Mouse (Mus musculus): Measurements from ENCODE around the gene Eps15.
A peak's percentile ranks its signal among the peaks of the same experiment; 100 is the strongest.

Gene Eps15

DNA sequence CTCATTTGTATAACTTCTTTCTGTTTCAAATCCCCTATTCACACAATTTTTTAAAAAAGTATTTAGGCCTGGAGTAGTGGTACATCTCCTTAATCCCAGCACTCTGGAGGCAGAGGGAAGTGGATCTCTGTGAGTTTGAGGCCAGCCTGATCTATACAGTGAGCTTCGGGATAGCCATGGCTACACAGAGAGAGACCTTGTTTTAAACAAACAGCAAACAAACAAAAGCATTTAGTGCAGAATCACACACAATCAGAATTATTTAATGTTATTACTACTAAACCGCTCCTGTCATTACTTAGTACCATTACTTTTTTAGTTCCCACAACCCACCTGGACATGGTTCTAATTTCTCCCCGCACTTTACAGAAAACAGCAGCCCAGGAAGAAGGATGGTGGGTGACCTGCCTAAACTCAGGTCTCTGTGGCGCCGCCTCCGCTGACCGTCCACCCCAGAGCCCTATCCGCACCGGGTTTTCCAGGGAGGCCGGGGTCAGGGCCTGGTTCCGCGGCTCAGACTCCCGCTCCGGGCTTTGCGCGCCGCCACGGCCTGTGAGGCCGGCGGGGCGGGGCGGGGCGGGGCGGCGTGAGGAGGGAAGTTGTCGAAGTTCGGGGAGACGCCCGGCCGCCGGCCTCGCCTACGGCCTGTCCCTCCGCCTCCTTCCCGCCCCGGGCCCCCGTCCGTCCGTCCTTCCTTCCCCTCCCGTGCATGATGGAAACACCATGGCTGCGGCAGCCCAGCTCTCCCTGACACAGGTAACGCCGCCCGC, at the start of gene Eps15:
Eps15 (plus strand) TSS at position 580 of the 770 bp plus-strand sequence.
- DNase-seq (ENCODE audit: low spot score), result peak; percentile 59

- DNase-seq (ENCODE audit: low spot score), result no peak
Measured at GRCm38 (mm10) chr4:109234185-109234584, 45.9 kb upstream of the Eps15 start, which contains the start of gene Calr4. Gene Calr4, plus strand, starts transcription at chr4:109234485.

DNA sequence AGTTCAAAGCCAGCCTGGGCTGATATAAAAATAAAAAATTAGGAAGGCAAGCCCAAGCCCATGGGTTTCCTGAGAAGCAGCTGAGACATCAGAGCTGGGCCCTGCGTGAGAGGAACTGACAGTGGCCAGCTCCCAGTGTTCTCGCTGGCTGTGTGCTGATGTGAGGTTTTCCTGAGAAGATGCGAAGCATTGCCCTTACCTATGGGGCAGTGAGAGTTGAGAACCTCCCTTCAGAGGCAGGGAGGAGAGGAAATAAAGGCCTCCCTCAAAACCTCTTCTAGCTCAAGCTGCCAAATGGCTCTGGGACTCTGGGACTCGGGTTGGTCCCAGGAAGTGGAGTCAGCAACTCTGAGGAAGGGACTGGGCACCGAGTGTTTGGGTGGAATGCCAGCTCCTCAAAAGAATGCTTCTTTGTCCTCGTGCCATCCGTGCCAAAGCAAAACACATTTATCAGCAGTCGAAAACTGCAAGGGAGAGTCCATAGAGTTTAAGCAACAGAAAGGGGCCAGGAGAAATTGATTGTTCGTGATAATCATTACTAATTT, 45.2 kb upstream of the Eps15 start:
- no peak for DNase-seq (ENCODE audit: low spot score)

DNA sequence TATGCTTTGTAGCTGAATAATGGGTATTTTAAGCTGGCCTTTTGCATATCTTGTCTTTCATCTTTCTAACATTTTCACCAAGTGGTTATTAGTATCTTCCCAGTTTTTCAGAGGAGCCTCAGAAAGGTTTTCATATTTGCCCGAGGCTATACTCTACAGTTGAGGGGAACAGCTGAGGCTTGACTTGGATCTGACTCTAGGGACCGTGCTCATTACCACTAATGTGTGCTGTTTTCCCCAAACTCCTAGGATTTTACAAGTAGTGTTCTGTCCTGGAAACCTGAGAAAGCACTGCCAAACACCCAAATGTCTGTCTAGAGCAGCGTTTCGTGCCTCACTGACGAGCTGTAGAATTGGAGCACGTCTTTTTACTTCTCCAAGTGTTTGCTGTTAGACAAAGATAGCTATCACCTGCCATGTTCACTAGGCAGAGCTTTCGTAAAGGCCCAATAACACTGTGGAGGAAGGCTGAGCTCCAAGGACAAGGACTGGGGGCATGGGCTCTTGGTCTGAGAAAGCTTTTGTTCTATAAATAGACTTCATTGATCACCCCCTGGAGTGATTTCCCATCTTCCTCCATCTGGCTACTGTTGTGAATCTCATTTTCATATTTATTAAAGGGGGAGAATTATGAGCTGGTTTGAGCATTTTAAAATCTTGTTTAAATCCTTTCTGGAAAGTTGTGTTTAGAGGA, 43.7 kb upstream of the Eps15 start:
- no peak for DNase-seq (ENCODE audit: low spot score)

DNA sequence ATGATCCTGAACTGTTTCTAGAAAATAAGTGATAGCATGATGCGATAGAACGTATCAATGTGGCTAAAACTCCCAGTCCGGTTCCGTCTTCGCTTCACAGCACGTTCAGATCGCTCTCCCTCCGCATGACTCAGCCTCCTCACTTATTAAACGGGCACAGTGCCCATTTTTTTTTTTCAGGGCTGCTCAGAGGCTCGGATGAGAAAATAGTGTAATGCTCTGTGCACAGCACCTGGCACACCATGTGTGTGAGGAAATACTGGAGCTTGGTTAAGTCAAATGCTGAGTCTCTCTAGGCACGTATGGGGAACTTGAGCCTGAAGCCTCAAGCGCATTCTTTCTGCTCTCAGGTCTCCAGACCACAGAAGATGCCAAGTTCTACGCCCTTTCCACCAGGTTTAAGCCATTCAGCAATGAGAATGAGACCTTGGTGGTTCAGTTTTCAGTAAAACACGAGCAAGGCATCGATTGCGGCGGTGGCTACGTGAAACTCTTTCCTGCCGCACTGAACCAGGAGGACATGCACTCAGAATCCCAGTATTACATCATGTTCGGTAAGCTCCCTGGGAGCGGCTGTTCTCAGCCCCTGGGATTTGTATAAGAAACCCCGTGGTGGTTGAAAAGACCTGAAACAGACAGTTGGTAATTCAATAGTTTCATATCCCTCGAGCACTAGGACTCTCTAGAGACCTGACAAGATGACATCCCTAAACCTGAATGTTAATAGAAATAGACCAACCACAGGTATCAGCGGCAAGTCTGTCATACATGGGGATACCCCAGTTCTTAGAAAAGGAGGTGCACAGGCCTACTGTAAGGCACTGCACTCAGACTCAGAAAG, 41.4 kb upstream of the Eps15 start:
- peak; percentile 39 for DNase-seq (ENCODE audit: low spot score)

- no peak for DNase-seq (ENCODE audit: low spot score)
Measured at GRCm38 (mm10) chr4:109241221-109241620, 38.8 kb upstream of the Eps15 start.

DNA sequence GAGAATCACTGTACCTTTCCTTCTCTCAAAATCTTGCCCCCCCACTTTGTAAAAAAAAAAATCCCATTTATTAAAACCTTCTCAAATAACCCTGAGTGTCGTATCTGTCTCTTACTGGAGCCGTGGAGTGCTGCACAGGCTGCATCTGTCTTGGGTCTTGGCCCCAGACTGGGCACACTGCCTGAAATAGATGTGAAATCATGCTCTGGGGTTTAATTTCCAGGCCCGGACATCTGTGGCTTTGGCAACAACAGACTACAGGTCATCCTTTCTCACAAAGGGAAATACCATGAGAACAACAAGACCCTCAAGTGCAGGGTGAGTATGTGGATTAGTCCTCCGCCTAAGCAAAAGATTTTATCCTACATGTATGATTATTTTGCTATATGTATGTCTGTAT, 38.1 kb upstream of the Eps15 start:
- no peak for DNase-seq (ENCODE audit: low spot score)

- DNase-seq (ENCODE audit: low spot score), result no peak
Measured at GRCm38 (mm10) chr4:109244506-109244905, 35.6 kb upstream of the Eps15 start.

DNA sequence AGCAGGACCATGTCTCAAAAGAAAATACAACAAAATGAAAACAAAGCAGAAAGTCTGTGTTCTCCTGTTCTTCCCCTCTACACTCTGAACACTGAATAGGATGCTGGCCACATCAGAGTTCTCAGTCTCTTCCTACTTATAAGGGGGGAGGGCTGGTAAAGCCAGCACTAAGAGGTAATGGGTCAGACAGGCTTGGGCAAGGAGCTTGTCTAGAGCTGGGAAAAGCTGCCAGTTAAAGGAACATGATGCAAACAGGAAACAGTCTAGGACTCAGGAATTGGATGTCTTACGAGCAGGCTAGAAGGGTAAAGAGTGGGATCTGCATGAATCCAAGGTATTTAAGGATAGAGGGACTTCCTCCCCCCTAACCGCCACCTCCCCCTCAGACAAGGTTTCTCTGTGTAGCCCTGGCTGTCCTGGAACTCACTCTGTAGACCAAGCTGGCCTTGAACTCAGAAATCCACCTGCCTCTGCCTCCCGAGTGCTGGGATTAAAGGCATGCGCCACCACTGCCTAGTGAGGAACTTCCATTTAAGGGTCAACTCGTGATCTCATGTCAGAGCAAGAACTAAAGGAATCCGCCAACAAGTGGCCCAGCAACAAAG, 35.0 kb upstream of the Eps15 start:
- DNase-seq (ENCODE audit: low spot score), result no peak

DNA sequence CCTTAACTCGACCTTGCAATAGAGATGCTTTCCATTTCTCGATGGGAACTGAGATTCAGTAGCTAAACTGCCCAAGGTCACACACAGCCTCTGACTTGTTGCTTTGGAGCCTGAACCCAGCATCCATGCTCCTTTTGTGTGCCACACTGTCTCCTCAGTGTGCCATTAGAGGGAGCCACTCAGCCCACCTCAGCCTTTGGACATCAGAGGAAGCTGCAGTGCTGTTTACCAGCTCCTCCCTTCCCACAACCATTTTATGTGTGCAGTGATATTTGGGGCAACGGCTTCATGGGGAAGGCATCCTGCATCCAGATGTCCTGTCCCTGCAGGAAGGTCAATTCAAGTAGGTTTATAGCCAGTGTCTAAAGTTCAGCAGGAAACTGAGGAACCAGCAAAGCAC, 28.5 kb upstream of the Eps15 start:
- no peak for DNase-seq (ENCODE audit: low spot score)

- DNase-seq (ENCODE audit: low spot score), result no peak
Measured at GRCm38 (mm10) chr4:109252199-109252598, 27.9 kb upstream of the Eps15 start.

- no peak for DNase-seq (ENCODE audit: low spot score)
Measured at GRCm38 (mm10) chr4:109253664-109254151, 26.4 kb upstream of the Eps15 start.

DNA sequence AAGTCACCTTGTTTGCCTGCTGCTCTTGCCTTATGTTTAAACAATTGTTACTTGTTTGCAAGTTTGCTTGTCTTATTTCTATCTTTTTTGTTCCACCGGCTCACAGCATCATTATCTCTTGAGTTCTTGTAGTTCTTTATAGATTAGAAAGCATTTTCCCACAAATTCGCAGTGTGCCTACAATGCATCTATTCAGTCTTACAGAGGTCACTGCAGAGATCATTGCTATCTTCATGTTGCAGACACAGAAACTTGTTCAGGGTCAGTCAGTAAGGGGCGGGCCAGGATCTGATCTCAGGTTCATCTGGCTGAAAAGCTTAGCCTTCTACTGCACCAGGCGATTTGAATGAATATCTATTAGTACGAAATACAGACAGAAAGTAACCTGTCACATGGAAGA, 25.6 kb upstream of the Eps15 start:
- DNase-seq (ENCODE audit: low spot score), result no peak

- DNase-seq (ENCODE audit: low spot score), result no peak
Measured at GRCm38 (mm10) chr4:109255321-109255720, 24.7 kb upstream of the Eps15 start.

- DNase-seq (ENCODE audit: low spot score), result no peak
Measured at GRCm38 (mm10) chr4:109255727-109256417, 24.2 kb upstream of the Eps15 start.

GRCm38 (mm10) chr4:109256791-109257190, 23.3 kb upstream of the Eps15 start:
- no peak for DNase-seq (ENCODE audit: low spot score)

DNA sequence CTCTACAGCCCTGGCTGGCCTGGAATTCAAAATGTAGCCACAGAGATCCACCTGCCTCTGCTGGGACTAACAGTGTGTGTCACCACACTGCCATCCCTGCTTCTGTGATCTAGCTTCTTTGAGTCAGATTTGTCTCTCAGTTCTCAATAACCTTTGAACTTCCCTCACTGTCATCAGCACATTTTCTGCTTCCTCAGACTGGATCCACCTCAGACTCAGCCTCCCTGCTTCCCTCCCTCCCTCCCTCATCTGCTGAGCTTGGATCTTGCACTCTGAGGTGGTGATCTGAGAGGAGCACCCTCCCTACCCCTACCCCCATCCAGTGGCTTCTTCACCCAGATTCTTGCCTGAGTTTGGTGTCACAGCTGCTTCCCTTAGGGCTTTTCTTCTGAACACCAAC, 22.4 kb upstream of the Eps15 start:
- DNase-seq (ENCODE audit: low spot score), result no peak

GRCm38 (mm10) chr4:109262068-109262467, 18.0 kb upstream of the Eps15 start:
- no peak for DNase-seq (ENCODE audit: low spot score)

GRCm38 (mm10) chr4:109266056-109266455, 14.0 kb upstream of the Eps15 start:
- no peak for DNase-seq (ENCODE audit: low spot score)

DNA sequence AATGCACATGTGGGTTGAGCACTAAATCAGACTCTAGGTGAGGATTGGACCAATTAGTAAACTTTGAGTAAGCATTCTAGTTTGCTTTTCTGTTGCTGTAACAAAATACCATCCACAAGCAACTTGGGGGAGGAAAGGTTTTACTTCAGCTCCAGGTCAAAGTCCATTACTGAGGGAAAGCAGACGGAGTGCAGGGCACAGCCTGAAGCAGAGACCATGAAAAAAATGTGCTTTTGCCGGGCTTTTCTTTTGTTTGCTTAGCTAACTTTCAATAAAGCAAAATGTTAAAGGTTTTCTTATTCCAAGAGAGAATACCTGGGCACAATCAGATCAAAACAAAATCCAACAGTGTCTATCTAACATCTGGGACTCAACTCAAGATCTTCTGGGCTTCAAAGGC, 13.3 kb upstream of the Eps15 start:
- DNase-seq (ENCODE audit: low spot score), result no peak

DNA sequence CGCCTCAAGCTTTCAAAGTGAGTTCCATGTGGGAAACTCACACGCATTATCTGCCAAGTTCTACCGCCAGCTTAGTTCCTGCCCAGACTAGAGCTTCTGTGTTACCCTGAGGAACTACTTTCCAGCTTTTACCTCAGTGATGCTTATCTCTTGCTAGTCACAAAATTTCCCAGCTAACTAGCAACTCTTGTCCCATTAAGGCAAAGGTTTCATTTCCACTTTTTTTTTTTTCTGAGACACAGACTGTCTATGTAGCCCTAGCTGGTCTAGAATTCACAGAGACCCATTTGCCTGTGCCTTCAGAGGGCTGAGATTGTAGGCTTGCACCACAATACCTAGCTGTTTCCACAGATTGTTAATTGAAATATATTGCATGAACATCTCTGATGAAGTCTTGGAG, 12.6 kb upstream of the Eps15 start:
- DNase-seq (ENCODE audit: low spot score), result no peak

Data from layer of hippocampus, adult 9-10 months (tissue).